Mouse (Mus musculus): ENCODE measurements around the gene Tfap2e.

Gene Tfap2e

GRCm38 (mm10) chr4:126751556-126752023, 15.6 kb upstream of the Tfap2e start:
- no peak for DNase-seq

GRCm38 (mm10) chr4:126750863-126751555, 15.0 kb upstream of the Tfap2e start:
- DNase-seq: no peak

- no peak for DNase-seq
Measured at GRCm38 (mm10) chr4:126750046-126750683, 14.1 kb upstream of the Tfap2e start.

GRCm38 (mm10) chr4:126749553-126749952, 13.5 kb upstream of the Tfap2e start:
- no peak for DNase-seq

GRCm38 (mm10) chr4:126748381-126748780, 12.3 kb upstream of the Tfap2e start:
- no peak for DNase-seq

- no peak for DNase-seq
Measured at GRCm38 (mm10) chr4:126746194-126746840, 10.3 kb upstream of the Tfap2e start.

- DNase-seq: peak in 1 of 2 experiments; percentile 58
Measured at GRCm38 (mm10) chr4:126745506-126746193, 9.6 kb upstream of the Tfap2e start.

GRCm38 (mm10) chr4:126744831-126745230, 8.8 kb upstream of the Tfap2e start:
- no peak for DNase-seq

GRCm38 (mm10) chr4:126743713-126744112, 7.7 kb upstream of the Tfap2e start:
- no peak for DNase-seq

GRCm38 (mm10) chr4:126742976-126743375, 6.9 kb upstream of the Tfap2e start:
- no peak for DNase-seq

- peak; percentile 66 to 82 for DNase-seq
Measured at GRCm38 (mm10) chr4:126741448-126741847, 5.4 kb upstream of the Tfap2e start.

- DNase-seq: no peak
Measured at GRCm38 (mm10) chr4:126739966-126740676, 4.1 kb upstream of the Tfap2e start.

- DNase-seq: no peak
Measured at GRCm38 (mm10) chr4:126735382-126736000, 549 bp downstream of the Tfap2e start.

GRCm38 (mm10) chr4:126734700-126735381, 1.2 kb downstream of the Tfap2e start:
- DNase-seq: no peak

GRCm38 (mm10) chr4:126734001-126734603, 1.9 kb downstream of the Tfap2e start:
- no peak for DNase-seq

- no peak for DNase-seq
Measured at GRCm38 (mm10) chr4:126732531-126733380, 3.3 kb downstream of the Tfap2e start.

GRCm38 (mm10) chr4:126732111-126732510, 3.9 kb downstream of the Tfap2e start:
- DNase-seq: no peak

GRCm38 (mm10) chr4:126707439-126707826, 28.6 kb downstream of the Tfap2e start:
- no peak for DNase-seq

- DNase-seq: no peak
Measured at GRCm38 (mm10) chr4:126706630-126707438, 29.2 kb downstream of the Tfap2e start.

All from kidney, adult 8-10 months (tissue).